Mouse (Mus musculus) CH12.LX (cell line): ENCODE data around the gene Zfp784. TPM values are rescaled to one million over a fixed set of nuclear protein-coding genes. Genes with fewer than 3 reads are reported as not detected.

Experiments used
- DNase-seq: peaks from one replicate; pipeline ENCODE4 v3.0.0-alpha.2; 2013; ENCODE audit errors: extremely low read depth
- H3K27ac ChIP-seq: 2 replicates; pipeline ENCODE4 v1.5.1; 2012; ENCODE audit warnings: low read depth, mild to moderate bottlenecking, control low read depth, moderate library complexity; ENCODE audit not compliant: insufficient read depth
- H3K27me3 ChIP-seq: replicated peaks from 2 replicates; pipeline ENCODE3; 2012; ENCODE audit warnings: inconsistent platforms
- H3K36me3 ChIP-seq, 2 experiments: replicated peaks in 1 of 2; 2 replicates each; pipeline versions ENCODE3 to v1.6.1; 2012; ENCODE audit warnings: inconsistent platforms in 1 of 2, low read length in 1 of 2, mild to moderate bottlenecking in 1 of 2, mixed read lengths in 1 of 2, moderate library complexity in 1 of 2; ENCODE audit not compliant: control insufficient read depth in 1 of 2, insufficient read depth in 1 of 2
- H3K4me1 ChIP-seq, 2 experiments: 2 replicates each; pipeline ENCODE4 v1.6.1; 2012; ENCODE audit warnings: inconsistent platforms in 1 of 2, moderate library complexity in 1 of 2; ENCODE audit not compliant: insufficient read depth in 2 of 2, control insufficient read depth in 1 of 2
- H3K4me2 ChIP-seq: 2 replicates; pipeline ENCODE4 v1.6.1; 2012; ENCODE audit warnings: low read depth, mild to moderate bottlenecking, control low read depth; ENCODE audit not compliant: poor library complexity, insufficient read depth, severe bottlenecking
- H3K4me3 ChIP-seq, 3 experiments: fragments of 150-350 bp in 1 of 3; sonication (generic) in 1 of 3; replicated peaks in 1 of 3; 2 replicates each; pipeline versions ENCODE3 to v1.5.1; 2011 to 2012; ENCODE audit warnings: low read depth in 2 of 3, low read length in 2 of 3, mild to moderate bottlenecking in 2 of 3, moderate library complexity in 2 of 3, control low read depth in 1 of 3, improper control_type of control experiment in 1 of 3, inconsistent platforms in 1 of 3, mixed read lengths in 1 of 3; ENCODE audit not compliant: poor library complexity in 1 of 3
- H3K79me2 ChIP-seq: replicated peaks from 2 replicates; pipeline ENCODE4 v1.6.1; 2012; ENCODE audit warnings: mild to moderate bottlenecking, moderate library complexity; ENCODE audit not compliant: control insufficient read depth, poor library complexity, insufficient read depth, severe bottlenecking; ENCODE audit errors: extremely low read depth
- H3K9ac ChIP-seq: 2 replicates; pipeline ENCODE4 v1.6.1; 2012; ENCODE audit warnings: low read depth, mild to moderate bottlenecking, control low read depth, moderate library complexity; ENCODE audit not compliant: insufficient read depth
- H3K9me3 ChIP-seq: replicated peaks from 2 replicates; pipeline ENCODE3; 2012; ENCODE audit warnings: low read length, inconsistent platforms, mixed read lengths
- CHD1 ChIP-seq: IDR thresholded peaks from 2 replicates; pipeline ENCODE4 v1.6.1; 2012; ENCODE audit warnings: low read depth, low read length, improper control_type of control experiment, inconsistent platforms
- CTCF ChIP-seq, 2 experiments: IDR thresholded peaks in 1 of 2; conservative IDR thresholded peaks in 1 of 2; 2 replicates each; pipeline ENCODE4 v1.5.1; 2011 to 2012; ENCODE audit warnings: low read depth in 2 of 2, low read length in 2 of 2, improper control_type of control experiment in 1 of 2, inconsistent platforms in 1 of 2, mild to moderate bottlenecking in 1 of 2, moderate library complexity in 1 of 2
- ELF1 ChIP-seq: IDR thresholded peaks from 2 replicates; pipeline ENCODE4 v1.6.1; 2014; ENCODE audit warnings: low read depth, mild to moderate bottlenecking, inconsistent platforms, low read length, improper control_type of control experiment
- GABPA ChIP-seq: IDR thresholded peaks from 2 replicates; pipeline ENCODE4 v1.6.1; 2012; ENCODE audit warnings: low read depth, low read length, improper control_type of control experiment, inconsistent platforms; ENCODE audit not compliant: insufficient replicate concordance
- HCFC1 ChIP-seq: IDR thresholded peaks from 2 replicates; pipeline ENCODE4 v1.6.1; 2012; ENCODE audit warnings: low read depth, mild to moderate bottlenecking, inconsistent platforms, low read length, improper control_type of control experiment
- JUN ChIP-seq: IDR thresholded peaks from 2 replicates; pipeline ENCODE4 v1.6.1; 2011; ENCODE audit warnings: low read depth, mild to moderate bottlenecking, low read length, improper control_type of control experiment, moderate library complexity; ENCODE audit not compliant: insufficient read depth
- MAZ ChIP-seq: IDR thresholded peaks from 2 replicates; pipeline ENCODE4 v1.6.1; 2012; ENCODE audit warnings: low read depth, mild to moderate bottlenecking, inconsistent platforms, low read length, improper control_type of control experiment, moderate library complexity
- MEF2A ChIP-seq: IDR thresholded peaks from 2 replicates; pipeline ENCODE4 v1.6.1; 2014; ENCODE audit warnings: low read depth, mild to moderate bottlenecking, inconsistent platforms, low read length, improper control_type of control experiment, borderline replicate concordance
- MXI1 ChIP-seq: IDR thresholded peaks from 2 replicates; pipeline ENCODE4 v1.6.1; 2011; ENCODE audit warnings: mild to moderate bottlenecking, low read depth, low read length, improper control_type of control experiment
- NELFE ChIP-seq: IDR thresholded peaks from 2 replicates; pipeline ENCODE4 v1.6.1; 2011; ENCODE audit warnings: low read depth, low read length, improper control_type of control experiment
- PAX5 ChIP-seq: IDR thresholded peaks from 2 replicates; pipeline ENCODE4 v1.6.1; 2012; ENCODE audit warnings: low read length, inconsistent platforms, mixed read lengths
- POLR2AphosphoS2 ChIP-seq: IDR thresholded peaks from 2 replicates; pipeline ENCODE4 v1.6.1; 2011; ENCODE audit warnings: low read depth, low read length, improper control_type of control experiment
- RAD21 ChIP-seq: IDR thresholded peaks from 2 replicates; pipeline ENCODE4 v1.6.1; 2011; ENCODE audit warnings: low read depth, mild to moderate bottlenecking, low read length, improper control_type of control experiment, moderate library complexity
- SIN3A ChIP-seq: IDR thresholded peaks from 2 replicates; pipeline ENCODE4 v1.6.1; 2012; ENCODE audit warnings: low read length, improper control_type of control experiment, inconsistent platforms
- SMC3 ChIP-seq: IDR thresholded peaks from 2 replicates; pipeline ENCODE4 v1.6.1; 2011; ENCODE audit warnings: low read depth, low read length, improper control_type of control experiment
- UBTF ChIP-seq: IDR thresholded peaks from 2 replicates; pipeline ENCODE4 v1.6.1; 2012; ENCODE audit warnings: low read depth, mild to moderate bottlenecking, inconsistent platforms, low read length, improper control_type of control experiment, moderate library complexity
- dilution Hi-C: fragments of 300-500 bp; cut with MboI; formaldehyde crosslinking; loops from 2 replicates; pipeline ENCODE4 v1.14.3; 2020; ENCODE audit warnings: low sequenced_read_pairs; ENCODE audit not compliant: extremely low pct_unique_long_range_greater_than_20kb, extremely low pct_ligation_motif_present
- in situ Hi-C: fragments of 300-500 bp; cut with MboI; formaldehyde crosslinking; loops from 3 replicates; pipeline ENCODE4 v1.14.3; 2019; ENCODE audit warnings: low sequenced_read_pairs, low pct_ligation_motif_present, low pct_unique_long_range_greater_than_20kb, mixed read lengths
- polyA plus RNA-seq: library from polyadenylated mRNA; unstranded; fragments of >175 nt; gene quantifications from 2 replicates; pipeline ENCODE4 v1.2.1, GENCODE M21; 2012; ENCODE audit warnings: low read depth; ENCODE audit not compliant: insufficient read length
- total RNA-seq, 2 experiments: library from RNA; depleted of rRNA; stranded (reverse); fragments of 300-350 nt in 1 of 2; fragments of >200 nt in 1 of 2; gene quantifications; 2 replicates each; pipeline ENCODE4 v1.2.3; 2012 to 2014

Zfp784 gene
- total and polyA plus RNA-seq, 3 experiments: 0.53 to 1.5 (median 1.1) TPM

DNA sequence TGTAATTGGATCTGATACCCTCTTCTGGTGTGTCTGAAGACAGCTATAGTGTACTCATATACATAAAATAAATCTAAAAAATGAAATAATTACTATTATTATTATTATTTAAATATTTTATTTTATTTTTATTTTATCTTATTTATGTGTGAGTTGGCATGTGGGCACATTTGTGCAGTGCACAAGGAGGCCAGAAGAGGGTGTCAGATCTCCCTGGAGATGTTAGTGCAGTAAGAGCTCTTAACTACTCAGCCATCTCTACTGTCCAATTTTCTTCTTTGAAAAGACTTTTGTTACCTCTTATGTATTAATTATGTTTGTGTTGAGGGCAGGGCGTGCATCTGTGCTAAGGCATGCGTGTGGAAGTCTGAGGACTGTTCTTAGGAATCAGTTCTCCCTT is 38.4 kb downstream of the Zfp784 start:
- Histone ChIP-seq H3K4me2 (no peak overlapping the region), H3K4me1 (peaks cover 0 to 12% of the 10 kb centered on the region in 2 experiments; a peak in 2 of 4 replicates), H3K27ac (no peak overlapping the region), H3K27me3 (no peaks in the 10 kb centered on the region), H3K9me3 (peaks cover 3% of the 10 kb centered on the region), H3K4me3 (no peak overlapping the region), H3K79me2 (no peaks in the 10 kb centered on the region), H3K9ac (no peak overlapping the region), H3K36me3 (no peaks in the 10 kb centered on the region)
- dilution Hi-C loops (no loop called here), in situ Hi-C loops (no loop called here)
- peak; percentile 11 to 65; a peak in 2 of 4 replicates for TF ChIP-seq CTCF (conservative IDR thresholded peaks at IDR 0.05 in 1 of 2, IDR thresholded peaks at IDR 0.05 in 1 of 2; ENCODE audit: low read depth in 2 of 2, low read length in 2 of 2)
- peak; percentile 64 for TF ChIP-seq SMC3
- peak; percentile 51 for TF ChIP-seq RAD21
- no peak for TF ChIP-seq ELF1
- no peak for DNase-seq

DNA sequence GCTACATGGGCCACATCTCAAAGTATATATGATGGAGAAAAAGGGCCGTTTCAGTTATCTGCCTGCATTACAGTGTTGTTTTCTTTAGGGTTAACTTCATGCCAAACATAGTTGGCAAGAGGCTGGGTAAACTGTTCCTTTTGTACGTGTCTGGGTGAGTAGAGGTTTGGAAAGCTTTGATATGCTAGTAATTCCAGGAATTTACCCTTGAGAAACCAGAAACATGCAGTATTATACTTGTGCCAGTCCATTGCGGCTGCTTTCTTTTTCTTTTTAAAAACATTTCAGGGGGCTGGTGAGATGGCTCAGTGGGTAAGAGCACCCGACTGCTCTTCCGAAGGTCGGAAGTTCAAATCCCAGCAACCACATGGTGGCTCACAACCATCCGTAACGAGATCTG is 41.3 kb downstream of the Zfp784 start:
- no peaks in the 10 kb centered on the region for H3K79me2 ChIP-seq
- H3K9ac ChIP-seq: peak overlapping the region; percentile 75
- DNase-seq: no peak
- H3K4me1 ChIP-seq: peaks cover 0 to 13% of the 10 kb centered on the region in 2 experiments; a peak in 2 of 4 replicates
- H3K4me2 ChIP-seq: peak overlapping the region; percentile 70
- H3K27me3 ChIP-seq: no peaks in the 10 kb centered on the region
- H3K27ac ChIP-seq: no peak overlapping the region
- peak overlapping the region; percentile 74 to 82 (median 77) for H3K4me3 ChIP-seq
- dilution Hi-C loops (no loop called here), in situ Hi-C loops (no loop called here)
- TF ChIP-seq JUN (no peak), PAX5 (no peak), MAZ (no peak), CHD1 (no peak), CTCF (conservative IDR thresholded peaks at IDR 0.05 in 1 of 2, IDR thresholded peaks at IDR 0.05 in 1 of 2; ENCODE audit: low read depth in 2 of 2, low read length in 2 of 2) (no peak), SIN3A (no peak), NELFE (no peak), HCFC1 (no peak), MEF2A (no peak), MXI1 (no peak), RAD21 (no peak), UBTF (no peak), GABPA (no peak), POLR2AphosphoS2 (no peak)
- H3K36me3 ChIP-seq: peaks cover 11 to 23% of the 10 kb centered on the region in 2 experiments
- H3K9me3 ChIP-seq: peaks cover 12% of the 10 kb centered on the region
